Mouse (Mus musculus) naive thymus-derived CD4-positive, alpha-beta T cell, adult 2 months (primary cell): ENCODE data around the gene Tmem120a.

Experiments
- DNase-seq: peaks from one replicate; pipeline ENCODE4 v3.0.0-alpha.2; 2011; ENCODE audit warnings: low read depth

Tmem120a gene

GRCm38 (mm10) chr5:135707855-135708254 is 36.4 kb downstream of the Tmem120a start:
- no peak for DNase-seq

GRCm38 (mm10) chr5:135707039-135707438 is 37.2 kb downstream of the Tmem120a start:
- no peak for DNase-seq

GRCm38 (mm10) chr5:135705383-135705782 is 38.9 kb downstream of the Tmem120a start:
- DNase-seq = no peak

GRCm38 (mm10) chr5:135703431-135703830 is 40.8 kb downstream of the Tmem120a start:
- DNase-seq = no peak

- peak; percentile 95 for DNase-seq
Observed at GRCm38 (mm10) chr5:135702682-135703192, 41.5 kb downstream of the Tmem120a start.

GRCm38 (mm10) chr5:135702190-135702589 is 42.1 kb downstream of the Tmem120a start:
- DNase-seq = no peak

- DNase-seq = no peak
Observed at GRCm38 (mm10) chr5:135701601-135702000, 42.6 kb downstream of the Tmem120a start.

- no peak for DNase-seq
Observed at GRCm38 (mm10) chr5:135697711-135698111, 46.5 kb downstream of the Tmem120a start.

- no peak for DNase-seq
Observed at GRCm38 (mm10) chr5:135695277-135695721, 48.9 kb downstream of the Tmem120a start.

GRCm38 (mm10) chr5:135693281-135693853 is 50.9 kb downstream of the Tmem120a start:
- DNase-seq = no peak

GRCm38 (mm10) chr5:135691266-135691665 is 53.0 kb downstream of the Tmem120a start:
- no peak for DNase-seq

- no peak for DNase-seq
Observed at GRCm38 (mm10) chr5:135690401-135690800, 53.8 kb downstream of the Tmem120a start.
